Mouse (Mus musculus) liver, embryonic 14.5 days (tissue): ENCODE results near the gene Zfp74. TPM values are rescaled to one million over a fixed set of nuclear protein-coding genes. Genes with fewer than 3 reads are reported as not detected.

ENCODE experiments used
- ATAC-seq: fragments of 200-750 bp; cut with Nextera tagmentation; 2 replicates; pipeline ENCODE4 v1.8.0; 2017; ENCODE audit warnings: moderate number of reproducible peaks, mild to moderate bottlenecking, moderate library complexity; ENCODE audit not compliant: insufficient read depth
- DNase-seq, 3 experiments: peaks; one replicate each; pipeline ENCODE4 v3.0.0-alpha.2; 2012 to 2013; ENCODE audit warnings: low read depth in 3 of 3, low spot score in 3 of 3
- H3K27ac ChIP-seq: fragments of 300-500 bp; sonication (generic); 2 replicates; pipeline ENCODE4 v1.5.1; 2014; ENCODE audit warnings: moderate library complexity, mild to moderate bottlenecking, control low read depth, inconsistent platforms
- H3K27me3 ChIP-seq: fragments of 300-500 bp; sonication (generic); 2 replicates; pipeline ENCODE4 v1.6.1; 2014; ENCODE audit warnings: mild to moderate bottlenecking, low read length, moderate library complexity; ENCODE audit not compliant: control insufficient read depth, insufficient read depth
- H3K36me3 ChIP-seq: fragments of 300-500 bp; sonication (generic); replicated peaks from 2 replicates; pipeline ENCODE4 v1.6.1; 2014; ENCODE audit warnings: low read depth; ENCODE audit not compliant: control insufficient read depth, insufficient read depth
- H3K4me1 ChIP-seq, 2 experiments: fragments of 200-500 bp in 1 of 2; fragments of 300-500 bp in 1 of 2; sonication (generic) in 1 of 2; replicated peaks; 2 replicates each; pipeline ENCODE4 v1.6.1; 2012 to 2014; ENCODE audit warnings: antibody characterized with exemption in 1 of 2, inconsistent platforms in 1 of 2, low read length in 1 of 2; ENCODE audit not compliant: control insufficient read depth in 2 of 2, insufficient read depth in 2 of 2
- H3K4me2 ChIP-seq: fragments of 300-500 bp; sonication (generic); 2 replicates; pipeline ENCODE4 v1.6.1; 2014; ENCODE audit warnings: low read depth, mild to moderate bottlenecking, control low read depth, moderate library complexity
- H3K4me3 ChIP-seq, 2 experiments: fragments of 200-500 bp in 1 of 2; fragments of 300-500 bp in 1 of 2; sonication (generic) in 1 of 2; 2 replicates each; pipeline ENCODE4 v1.5.1; 2012 to 2014; ENCODE audit warnings: low read depth in 2 of 2, low read length in 2 of 2, mild to moderate bottlenecking in 2 of 2, control low read depth in 1 of 2, inconsistent platforms in 1 of 2, moderate library complexity in 1 of 2; ENCODE audit not compliant: insufficient read depth in 1 of 2
- H3K9ac ChIP-seq: fragments of 300-500 bp; sonication (generic); replicated peaks from 2 replicates; pipeline ENCODE4 v1.6.1; 2014; ENCODE audit warnings: mild to moderate bottlenecking, control low read depth, moderate library complexity
- H3K9me3 ChIP-seq: fragments of 300-500 bp; sonication (generic); 2 replicates; pipeline ENCODE4 v1.6.1; 2016; ENCODE audit warnings: low read length, mixed read lengths; ENCODE audit not compliant: control insufficient read depth
- CTCF ChIP-seq: IDR thresholded peaks from 2 replicates; pipeline ENCODE4 v1.5.1; 2016; ENCODE audit warnings: antibody characterized with exemption, low read depth, control low read depth
- EP300 ChIP-seq: IDR thresholded peaks from 2 replicates; pipeline ENCODE4 v1.6.1; 2016; ENCODE audit warnings: antibody characterized with exemption, low read depth
- WGBS: fragments of 180-500 bp; shearing (Covaris S2); extraction: QIAGEN DNeasy Blood & Tissue Kit; methylation state at CpG from one replicate; pipeline ENCODE4 v1.1.7; 2014; ENCODE audit not compliant: insufficient replicate concordance; 5-methylcytosine and 5-hydroxymethylcytosine counted together
- polyA plus RNA-seq, 2 experiments: library from polyadenylated mRNA; depleted of rRNA in 1 of 2; stranded (reverse) in 1 of 2; unstranded in 1 of 2; fragments of >200 nt; fragmentation: Nextera tagmentation in 1 of 2; extraction: Ambion mirVana in 1 of 2; gene quantifications; 2 replicates each; pipeline versions ENCODE4 v1.2.1 to v1.2.3; 2012 to 2014

Gene Zfp74
- polyA plus RNA-seq, 2 experiments: 1.5 to 1.8 TPM

DNA sequence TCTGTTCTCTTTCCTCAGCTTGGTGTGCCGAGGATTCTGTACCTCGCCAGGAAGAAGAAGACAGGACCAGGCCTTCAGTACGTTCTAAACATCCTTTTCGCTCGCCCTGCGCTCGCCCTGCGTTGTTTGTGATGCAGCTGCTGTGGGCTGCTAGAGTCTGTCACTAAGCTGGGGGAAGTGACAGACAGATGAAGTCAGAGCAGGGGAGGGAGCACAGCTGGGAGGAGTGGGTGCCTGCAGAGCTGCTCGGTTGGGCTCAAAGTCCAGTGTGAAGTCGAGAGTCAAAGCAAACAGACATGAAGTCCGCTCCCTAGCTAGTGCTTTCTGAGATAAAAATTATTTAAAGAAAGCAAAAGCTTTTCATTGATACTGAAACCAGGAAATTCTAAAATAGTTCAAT lies 35.1 kb upstream of the Zfp74 start:
- H3K4me1 ChIP-seq: peaks cover 3 to 4% of the 10 kb centered on the region in 2 experiments; a peak in 3 of 4 replicates
- ATAC-seq (peak; percentile 55), DNase-seq (no peak)
- H3K9ac ChIP-seq: no peak overlapping the region
- 82% methylated on average over 11 of the region's 11 CpGs for WGBS
- peaks cover 12% of the 10 kb centered on the region for H3K36me3 ChIP-seq
- no peak overlapping the region for H3K4me3 ChIP-seq
- no peak for TF ChIP-seq EP300
- no peak for TF ChIP-seq CTCF
- no peak overlapping the region for H3K27ac ChIP-seq
- H3K4me2 ChIP-seq: no peak overlapping the region
- no peaks in the 10 kb centered on the region for H3K9me3 ChIP-seq
- H3K27me3 ChIP-seq: no peaks in the 10 kb centered on the region

DNA sequence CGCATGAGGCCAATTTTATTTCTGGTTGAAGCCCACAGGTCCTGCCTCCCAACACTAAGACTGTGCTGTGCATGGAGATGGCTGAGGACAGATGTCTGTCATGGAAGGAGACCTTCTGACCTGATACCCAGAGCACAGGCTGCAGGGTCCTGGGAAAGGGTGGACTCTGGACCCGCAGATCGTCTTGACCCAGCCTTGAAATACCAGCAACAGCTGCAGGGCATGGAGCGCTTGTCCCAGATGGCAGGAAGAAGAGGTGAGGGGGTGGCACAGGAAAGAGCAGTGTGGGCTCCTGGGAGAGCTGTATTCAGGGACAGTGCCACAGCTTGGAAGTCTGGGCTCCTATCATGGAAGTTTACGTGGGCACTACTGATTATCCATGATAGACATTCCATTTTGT lies 33.7 kb upstream of the Zfp74 start:
- H3K4me1 ChIP-seq: peaks cover 8 to 9% of the 10 kb centered on the region in 2 experiments; a peak in 3 of 4 replicates
- 87% methylated on average over 5 of the region's 5 CpGs for WGBS
- H3K27ac ChIP-seq: no peak overlapping the region
- no peaks in the 10 kb centered on the region for H3K27me3 ChIP-seq
- TF ChIP-seq CTCF (no peak), EP300 (no peak)
- no peak overlapping the region for H3K4me3 ChIP-seq
- no peak overlapping the region for H3K4me2 ChIP-seq
- H3K36me3 ChIP-seq: peaks cover 12% of the 10 kb centered on the region
- ATAC-seq: no peak
- H3K9ac ChIP-seq: no peak overlapping the region
- DNase-seq: no peak
- no peaks in the 10 kb centered on the region for H3K9me3 ChIP-seq

DNA sequence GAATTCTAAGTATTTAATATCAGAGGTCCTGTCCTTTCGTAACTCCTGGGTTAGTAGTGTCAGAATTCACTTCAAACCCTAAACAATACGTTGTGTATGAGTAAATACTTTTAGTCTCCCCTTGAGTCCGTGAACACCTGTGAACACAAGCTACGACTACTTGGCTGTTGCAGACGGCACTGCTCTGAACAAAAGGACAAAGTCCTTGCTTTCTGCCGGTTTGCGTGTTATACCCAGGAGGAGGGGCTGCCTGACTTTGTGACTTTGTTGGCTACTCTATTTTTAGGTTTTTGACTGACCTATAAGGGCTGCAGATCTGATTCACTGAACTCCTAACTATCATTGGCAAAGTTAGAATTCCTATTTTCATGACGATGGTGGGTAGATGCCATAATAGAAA lies 32.2 kb upstream of the Zfp74 start:
- Histone ChIP-seq H3K4me1 (peaks cover 9 to 10% of the 10 kb centered on the region in 2 experiments; a peak in 3 of 4 replicates), H3K36me3 (peaks cover 12% of the 10 kb centered on the region), H3K9me3 (no peaks in the 10 kb centered on the region), H3K9ac (no peak overlapping the region), H3K4me2 (peak overlapping the region; percentile 82), H3K4me3 (no peak overlapping the region), H3K27me3 (no peaks in the 10 kb centered on the region), H3K27ac (no peak overlapping the region)
- WGBS: 76% methylated on average over 8 of the region's 8 CpGs
- no peak for DNase-seq
- ATAC-seq: no peak
- no peak for TF ChIP-seq CTCF
- no peak for TF ChIP-seq EP300

DNA sequence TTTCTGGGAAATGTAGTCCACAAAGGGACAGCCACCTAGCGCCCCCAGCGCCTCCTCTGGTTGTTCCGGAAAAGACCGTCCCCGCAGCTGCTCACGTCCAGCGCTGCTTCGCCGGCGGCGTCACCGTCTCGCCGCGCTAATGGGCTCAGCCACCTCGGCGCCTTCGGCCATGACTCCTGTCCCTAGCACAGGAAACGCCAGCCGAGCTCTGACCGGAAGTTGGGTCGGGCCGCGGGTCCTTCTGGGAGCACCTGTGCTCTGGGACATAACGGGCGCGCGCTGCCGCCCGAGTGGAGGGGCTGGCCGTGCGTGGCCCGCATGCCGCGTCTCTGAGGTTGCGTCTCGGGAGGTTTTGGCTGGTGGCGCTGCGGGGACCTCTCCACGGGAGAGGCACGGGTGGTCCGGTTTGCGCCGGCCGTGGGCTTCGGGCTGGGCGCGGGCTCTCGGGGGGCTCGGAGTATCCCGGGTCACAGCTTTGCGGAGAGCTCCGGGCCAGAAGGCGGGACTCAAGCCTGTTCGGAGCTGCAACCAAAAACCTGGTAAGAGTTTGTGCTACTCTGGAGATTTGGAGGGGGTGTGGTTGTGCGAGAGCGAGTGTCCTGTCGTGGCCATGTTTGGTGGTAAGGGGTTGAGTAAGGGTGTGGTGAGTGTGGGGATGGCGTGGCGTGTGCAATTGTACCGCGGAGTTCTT lies 29.9 kb upstream of the Zfp74 start, which contains the start of gene Zfp568:
Gene Zfp568 (plus strand): TSS at position 266 of the 691 bp plus-strand sequence.
- Histone ChIP-seq H3K9me3 (no peaks in the 10 kb centered on the region), H3K4me3 (peak within 1 kb of the TSS; percentile 69 to 97), H3K27ac (peak within 1 kb of the TSS; percentile 42), H3K9ac (peak within 1 kb of the TSS; percentile 69), H3K4me2 (peak within 1 kb of the TSS; percentile 82), H3K27me3 (no peaks in the 10 kb centered on the region), H3K4me1 (peaks cover 9 to 11% of the 10 kb centered on the region in 2 experiments; a peak in 3 of 4 replicates), H3K36me3 (peaks cover 7% of the 10 kb centered on the region)
- TF ChIP-seq EP300 (no peak), CTCF (peak; percentile 83)
- DNase-seq: peak; percentile 65 to 72 (median 67)
- WGBS: under 1% methylated on average over 62 of the region's 62 CpGs
- ATAC-seq: peak; percentile 86

DNA sequence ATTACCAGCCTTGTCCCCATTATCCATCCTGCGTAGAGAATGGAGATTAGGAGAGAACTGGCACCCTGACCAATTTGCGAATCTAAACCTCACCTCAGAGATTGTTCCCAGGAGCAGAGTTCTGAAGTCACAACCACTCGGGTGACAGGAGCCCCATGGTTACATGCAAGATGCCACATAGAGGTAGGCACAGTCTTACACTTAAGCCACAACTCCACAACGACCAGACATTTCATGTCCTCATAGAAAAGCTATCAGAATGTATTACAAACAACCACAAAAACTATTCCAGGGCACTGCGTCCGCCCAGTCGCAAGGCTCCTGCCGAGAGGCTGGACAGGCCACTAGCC lies 29.4 kb upstream of the Zfp74 start:
- 2% methylated on average over 8 of the region's 8 CpGs for WGBS

More for the DNA sequence above, 29.4 kb upstream of the Zfp74 start:
- Histone ChIP-seq H3K4me3 (peak overlapping the region; percentile 69 to 97), H3K9me3 (no peaks in the 10 kb centered on the region), H3K27ac (peak overlapping the region; percentile 40), H3K27me3 (no peaks in the 10 kb centered on the region), H3K4me2 (peak overlapping the region; percentile 82), H3K36me3 (peaks cover 6% of the 10 kb centered on the region), H3K4me1 (peaks cover 9 to 11% of the 10 kb centered on the region in 2 experiments; a peak in 3 of 4 replicates), H3K9ac (peak overlapping the region; percentile 69)
- DNase-seq (no peak), ATAC-seq (peak; percentile 38; the same call in 1 of the 2 replicates)
- TF ChIP-seq CTCF: no peak
- TF ChIP-seq EP300: no peak
